Mouse (Mus musculus): ENCODE results near the gene Slc7a12.

Slc7a12 gene

DNA sequence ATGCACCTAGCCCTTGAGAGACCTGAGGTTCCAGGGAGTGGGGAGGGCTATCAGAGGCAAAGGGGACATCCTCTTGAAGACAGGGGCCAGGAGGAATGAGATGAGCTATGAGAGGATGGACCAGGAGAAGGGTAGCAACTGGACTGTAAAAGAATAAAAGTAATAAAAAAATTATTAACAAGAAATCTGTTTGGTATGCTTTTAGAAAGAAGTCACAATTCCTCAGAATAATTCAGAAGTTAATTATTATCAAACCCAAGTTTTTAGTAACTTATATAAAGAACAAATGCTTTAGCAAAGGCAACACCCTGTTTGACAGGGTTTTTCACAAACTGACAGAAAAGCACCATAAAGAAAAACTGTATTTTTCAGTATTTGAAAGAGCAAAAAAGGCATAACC is at the start of gene Slc7a12:
TSS of gene Slc7a12 (plus strand) at position 301 of the 400 bp plus-strand sequence.
- no peak for TF ChIP-seq GATA4 (IDR thresholded peaks at IDR 0.05; ENCODE audit: insufficient replicate concordance, low read length)

- no peak for TF ChIP-seq GATA4 (IDR thresholded peaks at IDR 0.05; ENCODE audit: insufficient replicate concordance, low read length)
These were observed 48.1 kb upstream of the Slc7a12 start for GRCm38 (mm10) chr3:14432381-14432780.

DNA sequence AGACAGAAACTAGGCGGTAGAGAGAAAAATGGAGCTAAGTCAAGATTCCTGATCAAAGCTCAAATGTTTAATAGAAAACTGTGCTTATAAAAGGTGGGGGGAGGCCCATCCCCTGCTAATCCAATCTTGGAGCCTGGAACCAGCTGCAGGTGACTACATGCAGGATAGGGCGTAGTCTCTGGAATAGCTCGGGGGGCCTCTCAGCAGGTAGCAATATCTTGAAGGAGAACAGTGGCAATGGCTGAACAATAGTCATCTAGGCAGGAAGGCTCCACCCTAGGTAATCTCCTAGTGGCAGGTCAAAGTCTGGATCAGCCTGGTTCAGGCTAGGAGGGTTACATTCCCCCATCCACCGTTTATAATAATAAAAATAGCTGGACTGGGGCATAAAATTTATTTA is 34.5 kb upstream of the Slc7a12 start:
- no peak for TF ChIP-seq GATA4 (IDR thresholded peaks at IDR 0.05; ENCODE audit: insufficient replicate concordance, low read length)

DNA sequence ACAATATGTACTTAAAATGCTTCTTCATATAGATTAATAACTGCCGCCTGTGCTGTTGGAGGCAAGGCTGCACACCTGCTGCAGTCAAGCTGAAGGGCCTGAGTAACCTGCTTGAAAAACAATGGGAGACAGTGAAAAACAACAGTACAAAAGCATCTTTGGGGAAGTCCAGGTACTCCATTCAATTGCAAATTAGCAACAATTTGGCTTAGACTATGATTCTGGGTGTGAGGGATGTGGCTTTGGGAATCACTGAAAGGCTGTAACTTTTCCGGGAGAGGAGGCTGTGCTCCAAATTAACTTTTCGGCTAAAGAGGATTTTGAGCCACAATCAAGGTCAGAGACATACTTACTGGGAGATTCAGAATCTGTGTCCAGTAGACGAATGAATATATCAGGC is 33.8 kb upstream of the Slc7a12 start:
- TF ChIP-seq GATA4 (IDR thresholded peaks at IDR 0.05; ENCODE audit: insufficient replicate concordance, low read length): no peak
